Mouse (Mus musculus) bone marrow macrophage, adult 2 months (primary cell): ENCODE results near the gene Cep295. TPM values are rescaled to one million over a fixed set of nuclear protein-coding genes. Genes with fewer than 3 reads are reported as not detected.
"Not testable (repeated sequence)": the region's sequence is repeated elsewhere in the genome, so short reads cannot be mapped to it uniquely, and the experiment has no call there.

Source experiments
- H3K27ac ChIP-seq: 2 replicates; pipeline ENCODE4 v1.5.1; 2012; ENCODE audit warnings: low read depth, low read length; ENCODE audit not compliant: insufficient read depth
- H3K4me1 ChIP-seq: 2 replicates; pipeline ENCODE4 v1.6.1; 2012; ENCODE audit warnings: low read length; ENCODE audit not compliant: control insufficient read depth, insufficient read depth
- H3K4me3 ChIP-seq: 2 replicates; pipeline ENCODE4 v1.5.1; 2012; ENCODE audit warnings: mild to moderate bottlenecking, low read length, moderate library complexity; ENCODE audit not compliant: insufficient read depth
- CTCF ChIP-seq: IDR thresholded peaks from 2 replicates; pipeline ENCODE4 v1.5.1; 2012; ENCODE audit warnings: low read depth, mild to moderate bottlenecking, low read length, moderate library complexity
- POLR2A ChIP-seq: IDR thresholded peaks from 2 replicates; pipeline ENCODE4 v1.6.1; 2012; ENCODE audit warnings: mild to moderate bottlenecking, low read depth, low read length, borderline replicate concordance
- polyA plus RNA-seq: library from polyadenylated mRNA; stranded (reverse); fragments of >200 nt; gene quantifications from 2 replicates; pipeline ENCODE4 v1.2.4, GENCODE M21; 2012; ENCODE audit not compliant: missing spikeins, insufficient read depth, insufficient read length

The Cep295 gene
- polyA plus RNA-seq, 1 experiment, result 24.5 TPM

DNA sequence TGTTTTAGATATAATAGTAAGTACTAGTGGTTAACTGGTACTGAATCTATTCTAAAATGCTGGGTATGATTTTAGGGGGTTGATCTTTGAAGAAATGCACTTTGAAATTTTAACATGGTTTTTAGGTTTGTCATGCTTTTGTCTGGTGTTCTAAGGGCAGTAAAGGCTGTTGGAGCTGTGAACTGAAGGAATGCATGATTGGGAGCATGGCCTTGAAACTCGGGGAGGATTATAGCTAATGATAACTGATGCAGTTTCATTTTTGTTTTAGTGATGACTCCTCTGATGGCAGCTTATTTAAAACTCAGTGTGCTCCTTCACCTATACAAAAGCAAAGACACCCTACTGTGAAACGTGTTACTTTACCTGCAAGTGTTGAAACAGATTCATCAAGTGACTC, 49.3 kb downstream of the Cep295 start:
- peak overlapping the region; percentile 29; the same call in 1 of the 2 replicates for H3K4me3 ChIP-seq
- no peak overlapping the region for H3K27ac ChIP-seq
- TF ChIP-seq POLR2A (no peak), CTCF (no peak)
- H3K4me1 ChIP-seq, result peaks cover 14% of the 10 kb centered on the region

DNA sequence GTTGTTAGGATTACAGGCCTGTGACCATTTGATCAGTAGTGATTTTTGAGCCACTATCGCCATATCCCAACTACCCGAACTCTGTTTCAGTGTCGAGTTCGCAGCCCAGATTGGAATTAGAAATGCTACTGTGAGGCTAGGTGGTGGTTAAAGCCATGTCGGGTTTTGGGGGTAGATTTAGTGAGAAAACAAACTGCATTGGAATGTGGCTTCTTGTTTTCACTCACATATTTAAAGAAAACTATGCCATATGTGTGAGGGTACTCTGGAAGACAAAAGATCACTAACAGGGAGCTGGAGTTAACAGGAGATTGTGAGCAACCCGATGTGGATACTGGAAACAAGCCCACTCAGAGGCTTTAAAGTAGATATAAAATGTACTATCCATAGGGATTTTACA, 50.3 kb downstream of the Cep295 start:
- Histone ChIP-seq H3K4me1 (peaks cover 15% of the 10 kb centered on the region), H3K27ac (peak overlapping the region; percentile 83), H3K4me3 (peak overlapping the region; percentile 98)
- TF ChIP-seq CTCF (no peak), POLR2A (no peak)

DNA sequence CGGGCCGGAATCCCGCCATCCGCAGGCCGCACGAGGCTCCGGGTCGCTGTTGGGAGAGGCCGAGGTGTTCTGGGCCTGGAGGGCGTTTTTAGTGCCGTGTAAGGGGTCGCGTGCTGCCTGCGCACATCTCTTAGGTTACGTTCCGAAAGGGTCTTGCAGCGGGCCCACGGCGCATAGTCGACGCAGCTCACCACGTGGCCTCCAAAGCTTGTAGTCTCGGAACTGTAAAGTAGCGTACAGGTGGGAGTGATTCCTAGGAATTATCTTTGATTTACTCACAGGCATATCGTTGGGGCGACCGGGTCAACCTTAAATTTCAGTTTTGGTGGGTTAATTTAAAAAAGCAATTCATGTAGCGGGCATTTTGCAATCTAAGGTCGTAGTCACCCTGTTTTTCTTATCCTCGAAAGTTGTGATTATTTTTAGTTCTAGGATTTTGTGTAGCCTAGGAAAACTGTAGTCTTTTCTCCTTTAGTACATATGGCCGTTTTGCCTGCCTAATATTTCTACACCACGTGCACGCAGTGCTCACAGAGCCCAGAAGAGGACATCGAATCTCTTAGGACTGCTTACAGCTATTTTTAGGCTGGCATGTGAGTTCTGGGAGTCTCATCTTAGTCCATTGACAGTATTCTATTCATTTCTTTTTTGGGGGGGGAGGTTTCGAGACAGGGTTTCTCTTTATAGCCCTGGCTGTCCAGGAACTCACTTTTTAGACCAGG, 51.0 kb downstream of the Cep295 start, which contains the start of gene 4931406C07Rik:
TSS of gene 4931406C07Rik (minus strand) at position 51 of the 722 bp plus-strand sequence.
- Histone ChIP-seq H3K4me3 (peak within 1 kb of the TSS; percentile 98), H3K4me1 (peaks cover 16% of the 10 kb centered on the region), H3K27ac (peak within 1 kb of the TSS; percentile 83)
- TF ChIP-seq POLR2A (no peak), CTCF (no peak)

DNA sequence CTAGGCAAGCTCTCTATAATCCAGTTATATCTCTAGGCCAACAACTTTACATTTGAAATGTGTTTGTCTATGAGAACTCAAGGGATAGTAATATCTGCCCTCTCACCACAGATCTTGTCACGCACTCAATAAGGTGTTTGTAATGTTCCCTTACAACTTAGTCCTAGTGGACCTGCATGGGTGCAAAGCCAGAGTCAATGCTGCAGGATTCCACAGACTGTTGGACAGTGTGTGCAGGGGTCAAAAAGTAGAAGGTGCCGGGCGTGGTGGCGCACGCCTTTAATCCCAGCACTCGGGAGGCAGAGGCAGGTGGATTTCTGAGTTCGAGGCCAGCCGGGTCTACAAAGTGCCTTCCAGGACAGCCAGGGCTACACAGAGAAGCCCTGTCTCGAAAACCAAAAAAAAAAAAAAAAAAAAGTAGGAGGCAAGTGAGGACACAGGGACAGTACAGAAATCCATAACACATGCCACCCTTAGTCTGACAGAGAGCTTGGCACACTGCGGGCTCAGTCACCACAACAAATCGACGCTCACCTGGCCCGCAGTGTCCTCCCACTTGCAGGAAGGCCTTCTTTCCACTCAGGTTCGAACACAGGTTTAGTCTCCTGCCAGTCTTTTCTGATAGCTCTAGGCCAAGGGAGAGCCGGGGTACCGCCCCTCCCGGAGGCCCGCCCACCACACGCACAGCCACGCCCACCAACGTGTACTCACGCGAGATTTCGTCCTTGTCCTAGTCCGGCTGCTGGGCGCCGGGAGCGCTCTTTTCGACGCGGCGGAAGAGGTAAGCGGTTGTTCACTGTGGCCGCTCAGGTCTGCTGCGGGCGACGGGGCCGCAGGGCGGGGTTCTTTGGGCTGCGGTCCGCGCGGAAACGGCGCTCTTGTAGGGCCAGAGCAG, 51.8 kb downstream of the Cep295 start, which contains the start of gene Taf1d:
TSS of gene Taf1d (plus strand) at position 712 of the 895 bp plus-strand sequence.
- Histone ChIP-seq H3K4me3 (peak within 1 kb of the TSS; percentile 98), H3K4me1 (peaks cover 16% of the 10 kb centered on the region), H3K27ac (peak within 1 kb of the TSS; percentile 83)
- no peak for TF ChIP-seq CTCF
- peak; percentile 67; the same call in 1 of the 2 replicates for TF ChIP-seq POLR2A

DNA sequence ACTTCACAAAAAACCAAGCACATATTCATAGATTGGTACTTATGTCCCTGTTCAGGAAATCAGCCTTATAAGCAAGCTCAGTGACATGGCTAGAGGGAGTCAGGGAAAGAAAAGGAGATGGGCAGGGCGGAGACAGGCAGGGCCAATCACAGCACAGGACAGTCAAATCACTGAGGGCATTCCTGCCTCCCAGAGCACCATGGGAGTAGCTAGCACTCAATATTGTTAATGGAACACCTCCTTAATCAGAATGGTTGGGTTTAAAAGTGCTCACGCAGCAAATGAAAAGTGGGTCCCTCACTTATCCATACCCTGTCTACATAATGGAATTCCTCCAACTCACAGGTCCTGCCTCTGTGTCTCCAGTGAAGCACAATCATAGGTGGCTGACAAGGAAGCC, 54.7 kb downstream of the Cep295 start:
- no peak overlapping the region for H3K27ac ChIP-seq
- peaks cover 17% of the 10 kb centered on the region for H3K4me1 ChIP-seq
- TF ChIP-seq CTCF (no peak), POLR2A (no peak)
- H3K4me3 ChIP-seq, result no peak overlapping the region

DNA sequence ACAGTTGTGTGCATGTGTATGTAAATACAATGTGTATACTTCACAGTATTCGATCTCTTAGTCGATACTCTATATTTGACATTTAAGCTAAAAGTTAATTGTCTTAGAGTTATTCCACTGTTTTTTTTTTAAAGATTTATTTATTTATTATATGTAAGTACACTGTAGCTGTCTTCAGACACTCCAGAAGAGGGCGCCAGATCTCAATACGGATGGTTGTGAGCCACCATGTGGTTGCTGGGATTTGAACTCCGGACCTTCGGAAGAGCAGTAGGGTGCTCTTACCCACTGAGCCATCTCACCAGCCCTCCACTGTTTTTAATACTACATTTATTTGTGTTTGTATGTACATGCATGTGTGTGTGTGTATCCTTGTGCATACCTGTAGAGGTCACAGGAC, 55.6 kb downstream of the Cep295 start:
- not testable (repeated sequence) for H3K4me3 ChIP-seq, H3K27ac ChIP-seq
- peaks cover 18% of the 10 kb centered on the region for H3K4me1 ChIP-seq

DNA sequence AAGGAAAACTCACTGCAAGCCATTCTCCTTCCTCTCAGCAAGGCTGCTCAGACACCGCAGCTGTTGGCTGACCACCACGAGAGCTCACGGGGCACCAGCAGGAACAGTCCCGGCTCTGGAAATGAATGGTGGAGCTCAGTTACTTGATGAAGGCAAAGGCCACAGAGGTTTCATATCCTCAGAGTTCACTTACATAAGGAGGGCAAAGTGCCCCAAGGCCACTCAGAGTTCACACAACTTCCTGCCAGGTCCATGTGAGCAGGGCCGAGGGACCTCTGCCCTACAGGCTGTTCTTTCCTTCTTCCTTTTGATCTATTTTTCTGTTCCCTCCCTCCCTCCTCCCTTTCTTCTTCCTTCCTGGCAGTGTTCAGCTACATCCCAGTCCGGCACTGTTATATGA, 56.2 kb downstream of the Cep295 start:
- Histone ChIP-seq H3K4me1 (peaks cover 21% of the 10 kb centered on the region), H3K27ac (peak overlapping the region; percentile 45), H3K4me3 (peak overlapping the region; percentile 40)
- TF ChIP-seq CTCF, result no peak

DNA sequence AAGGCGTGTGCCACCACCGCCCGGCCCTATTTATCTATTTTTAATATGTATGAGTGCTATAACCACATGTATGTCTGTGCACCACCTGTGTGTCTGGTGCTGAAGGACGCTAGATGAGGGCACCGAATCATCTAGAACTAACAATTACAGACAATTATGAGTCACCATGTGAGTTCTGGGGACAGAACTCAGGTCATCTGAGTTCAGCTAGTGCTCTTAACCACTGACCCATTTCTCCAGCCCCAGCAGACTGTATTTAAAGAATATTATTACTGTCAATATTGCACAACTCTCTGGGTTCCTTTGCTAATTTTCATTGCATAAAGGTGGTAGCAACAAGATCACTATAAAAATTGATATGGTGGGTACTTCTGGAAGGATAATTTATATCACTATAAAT, 57.5 kb downstream of the Cep295 start:
- H3K4me1 ChIP-seq, result peaks cover 20% of the 10 kb centered on the region
- TF ChIP-seq CTCF (no peak), POLR2A (no peak)
- no peak overlapping the region for H3K4me3 ChIP-seq
- H3K27ac ChIP-seq, result no peak overlapping the region

DNA sequence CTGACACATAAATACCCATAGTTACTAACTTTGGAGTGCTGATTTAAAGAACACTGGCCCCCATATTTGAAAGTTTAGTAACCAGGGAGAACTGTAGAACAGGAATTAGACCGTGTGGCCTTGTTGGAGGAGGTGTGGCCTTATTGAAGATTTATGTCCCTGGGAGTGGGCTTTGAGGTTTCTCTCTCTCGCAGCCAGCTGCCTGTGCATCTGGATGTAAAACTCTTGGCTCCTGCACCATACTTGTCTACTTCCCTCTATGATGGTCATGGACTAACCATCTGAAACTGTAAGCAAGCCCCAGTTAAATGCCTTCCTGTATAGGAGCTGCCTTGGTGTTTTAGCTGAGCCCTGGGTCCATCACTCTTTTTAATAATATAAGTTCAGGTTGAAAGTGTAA, 59.1 kb downstream of the Cep295 start:
- Histone ChIP-seq H3K4me3 (no peak overlapping the region), H3K4me1 (peaks cover 23% of the 10 kb centered on the region), H3K27ac (no peak overlapping the region)
- TF ChIP-seq CTCF (no peak), POLR2A (no peak)

DNA sequence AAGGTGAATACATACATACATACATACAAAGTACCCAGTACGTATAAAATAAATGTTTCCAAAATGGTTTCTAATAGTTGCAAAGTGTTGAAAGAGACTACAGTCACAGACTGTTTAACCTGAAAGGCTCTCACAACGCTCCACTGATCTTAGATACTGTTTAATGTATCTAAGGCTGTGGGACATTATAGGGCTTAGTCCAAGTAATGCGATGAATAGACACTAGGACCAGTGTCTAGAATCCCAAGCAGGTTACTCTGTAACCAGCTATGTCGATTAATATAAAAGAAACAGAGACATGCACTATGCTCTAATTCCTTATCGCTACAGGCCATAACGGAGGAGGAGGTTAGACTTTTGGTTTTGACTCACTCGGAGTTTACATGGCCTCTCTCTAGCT, 60.5 kb downstream of the Cep295 start:
- Histone ChIP-seq H3K27ac (no peak overlapping the region), H3K4me3 (no peak overlapping the region), H3K4me1 (peaks cover 21% of the 10 kb centered on the region)
- TF ChIP-seq POLR2A (no peak), CTCF (no peak)
